Mouse (Mus musculus) cerebellum, postnatal 10 days (tissue): Measurements from ENCODE around the gene Hist1h2ad.
"Not testable (repeated sequence)": the region's sequence is repeated elsewhere in the genome, so short reads cannot be mapped to it uniquely, and the experiment has no call there.

Source experiments
- DNase-seq, 2 experiments: peaks; one replicate each; pipeline ENCODE4 v3.0.0; 2021; ENCODE audit warnings: mixed read lengths in 2 of 2

Gene Hist1h2ad

DNA sequence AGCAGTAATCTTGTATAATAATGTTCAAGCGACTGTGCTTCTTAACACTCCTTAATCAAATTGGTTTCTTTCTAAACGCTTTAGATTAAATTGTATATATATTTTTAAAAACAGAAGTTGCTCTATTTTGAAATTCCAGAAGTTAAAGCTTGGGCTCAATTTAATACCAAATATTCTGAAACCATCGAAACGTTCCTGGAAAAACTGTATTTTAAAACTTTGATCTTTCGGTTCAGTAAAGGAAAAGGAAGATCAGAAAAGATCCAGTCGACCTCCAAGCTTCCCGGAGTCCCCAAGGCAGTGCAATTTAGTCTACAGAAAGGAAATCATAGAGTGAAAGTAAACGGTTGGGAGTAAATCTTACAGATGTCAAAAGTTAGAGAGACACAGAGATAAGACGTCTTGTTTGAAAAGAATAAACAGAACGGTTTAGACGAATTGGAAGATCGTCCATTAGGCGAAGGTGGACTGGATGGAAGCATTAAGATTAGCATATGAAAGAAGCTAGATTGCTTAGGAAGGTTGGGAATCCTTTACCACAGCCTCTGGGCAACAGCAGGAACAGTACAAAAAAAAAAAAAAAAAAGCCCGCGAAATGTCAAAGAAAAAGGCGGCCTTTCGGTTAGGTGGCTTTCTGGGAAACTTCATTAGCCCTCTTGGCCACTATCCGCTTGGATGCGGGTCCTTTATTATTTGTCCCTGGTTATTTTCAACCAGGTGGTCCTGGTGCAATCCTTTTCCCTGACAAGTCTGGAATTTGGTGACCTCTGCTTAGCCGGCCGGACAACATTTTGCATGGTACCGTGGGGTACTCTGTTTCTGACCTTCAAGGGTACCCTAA lies 12.1 kb downstream of the Hist1h2ad start:
- peak in 1 of 2 experiments; percentile 23 for DNase-seq

DNA sequence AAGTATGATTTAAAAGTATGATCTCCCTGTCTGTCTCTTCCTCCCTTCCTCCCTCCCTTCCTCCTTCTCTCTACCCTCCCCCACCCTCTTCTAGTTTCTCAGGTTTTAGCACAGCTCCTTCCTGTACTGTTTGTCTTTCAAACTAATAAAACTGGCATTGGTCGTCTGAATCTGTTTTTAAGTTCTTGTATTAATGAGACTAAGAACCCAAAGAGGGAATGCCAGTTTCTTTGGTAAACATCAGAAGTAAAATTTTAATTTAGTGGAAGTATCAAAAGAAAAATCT lies 12.7 kb downstream of the Hist1h2ad start:
- no peak for DNase-seq

DNA sequence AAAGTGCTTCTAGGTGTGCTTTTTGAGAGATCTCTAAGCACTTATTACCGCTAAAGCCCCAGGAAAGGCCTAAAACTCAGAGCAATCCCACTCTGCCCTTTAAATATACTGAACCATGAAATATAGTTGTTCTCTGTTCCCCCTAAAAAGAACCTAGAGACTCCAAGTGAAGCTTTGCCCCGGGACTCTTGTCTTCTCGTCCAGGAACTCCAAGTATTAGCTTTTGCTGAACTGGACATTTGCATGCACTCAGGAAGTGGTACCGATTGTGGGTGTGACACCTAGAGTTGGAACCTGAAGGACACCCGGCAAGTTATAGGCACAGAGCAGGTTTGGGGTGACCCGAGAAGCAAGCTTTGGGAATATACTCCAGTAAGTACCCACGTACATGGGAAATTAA lies 17.0 kb downstream of the Hist1h2ad start:
- DNase-seq = no peak

DNA sequence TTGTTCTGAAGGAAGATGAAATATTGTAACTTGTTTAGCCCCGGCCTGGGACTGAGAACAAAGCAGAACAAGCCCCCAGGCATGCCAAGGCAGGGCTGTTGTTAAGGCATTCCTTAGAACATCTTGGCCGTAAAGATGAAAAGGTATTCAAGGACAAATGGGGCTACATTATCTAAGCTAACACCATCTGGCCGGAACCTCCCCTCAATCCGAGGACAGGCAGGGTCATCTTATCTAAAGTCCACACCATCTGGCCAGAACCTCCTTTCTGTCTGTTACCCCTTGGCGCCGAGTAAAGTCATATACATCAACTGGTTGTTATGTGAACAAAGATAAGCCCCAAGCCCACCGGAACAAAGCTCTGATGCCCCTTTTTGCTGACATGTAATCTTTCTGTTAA lies 17.7 kb downstream of the Hist1h2ad start:
- DNase-seq = not testable (repeated sequence)

DNA sequence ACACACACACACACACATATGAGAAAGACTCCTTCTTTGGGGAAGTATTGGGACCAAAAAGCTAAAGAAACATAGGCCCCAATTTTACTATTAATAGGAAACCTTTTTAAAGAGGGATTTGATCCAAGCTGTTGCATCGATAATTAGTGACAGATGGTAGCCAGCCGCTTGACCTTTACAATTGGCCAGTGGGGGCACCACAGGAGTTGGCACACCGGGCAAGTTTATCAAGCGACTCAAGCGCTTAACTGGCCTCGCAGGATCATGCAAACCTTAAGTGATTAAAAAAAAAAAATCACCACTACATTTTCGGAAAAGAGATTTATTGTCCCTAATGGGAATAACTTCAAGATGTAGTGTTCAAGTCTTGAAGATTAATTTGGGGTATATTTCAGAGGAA lies 18.4 kb downstream of the Hist1h2ad start:
- peak; percentile 80 to 84 for DNase-seq

DNA sequence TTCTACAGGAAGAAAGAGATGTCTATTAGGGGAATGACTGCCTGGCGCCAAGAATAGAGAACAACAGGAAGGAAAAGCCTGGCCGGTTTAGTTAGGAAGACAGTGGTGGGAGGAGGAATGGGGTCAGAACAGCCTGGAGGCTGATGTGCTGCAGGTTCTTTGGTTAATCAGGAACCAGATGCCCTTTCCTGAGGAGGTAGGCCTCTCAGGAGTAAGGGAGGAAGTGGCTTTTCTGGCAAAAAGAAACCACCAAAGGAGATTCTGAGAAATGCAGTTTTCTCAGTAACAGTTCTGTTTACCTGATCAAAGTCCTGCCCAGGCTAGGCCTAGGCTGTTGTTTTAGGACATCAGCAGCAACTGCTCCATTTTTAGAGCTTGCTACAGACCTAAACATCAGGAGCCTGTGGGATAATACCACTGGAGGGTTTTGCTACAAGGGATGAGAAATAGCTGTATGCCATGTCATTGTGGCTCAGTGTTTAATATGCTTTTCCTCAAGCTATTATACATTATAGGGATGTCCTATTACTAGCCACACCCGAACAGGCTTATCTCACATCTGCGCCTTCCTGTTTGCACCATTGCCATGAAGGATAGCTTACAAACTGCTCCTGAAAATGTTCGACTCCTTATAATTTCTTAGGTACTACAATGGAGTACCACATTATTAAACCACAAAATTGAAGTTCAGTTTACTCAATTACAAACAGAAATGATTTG lies 19.0 kb downstream of the Hist1h2ad start:
- DNase-seq = no peak

DNA sequence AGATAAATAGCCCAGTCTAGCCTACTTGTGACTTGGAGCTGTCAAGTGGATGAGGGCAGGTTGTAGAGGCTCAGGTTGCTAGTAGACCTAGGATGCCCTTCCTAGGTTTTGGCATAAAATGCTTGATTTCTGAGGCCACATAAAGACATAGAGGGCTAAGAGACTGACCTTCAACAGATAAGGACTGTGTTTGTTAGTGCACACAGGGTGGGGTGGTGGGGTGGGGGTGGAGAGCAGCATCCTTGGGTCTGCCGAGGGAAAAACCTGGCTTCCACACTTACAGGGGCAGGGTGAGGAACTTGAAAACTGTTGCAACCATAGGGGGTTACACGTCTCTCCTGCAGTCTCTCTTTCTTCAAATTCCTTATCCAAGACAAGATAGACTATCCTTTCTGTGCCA lies 21.0 kb downstream of the Hist1h2ad start:
- no peak for DNase-seq

DNA sequence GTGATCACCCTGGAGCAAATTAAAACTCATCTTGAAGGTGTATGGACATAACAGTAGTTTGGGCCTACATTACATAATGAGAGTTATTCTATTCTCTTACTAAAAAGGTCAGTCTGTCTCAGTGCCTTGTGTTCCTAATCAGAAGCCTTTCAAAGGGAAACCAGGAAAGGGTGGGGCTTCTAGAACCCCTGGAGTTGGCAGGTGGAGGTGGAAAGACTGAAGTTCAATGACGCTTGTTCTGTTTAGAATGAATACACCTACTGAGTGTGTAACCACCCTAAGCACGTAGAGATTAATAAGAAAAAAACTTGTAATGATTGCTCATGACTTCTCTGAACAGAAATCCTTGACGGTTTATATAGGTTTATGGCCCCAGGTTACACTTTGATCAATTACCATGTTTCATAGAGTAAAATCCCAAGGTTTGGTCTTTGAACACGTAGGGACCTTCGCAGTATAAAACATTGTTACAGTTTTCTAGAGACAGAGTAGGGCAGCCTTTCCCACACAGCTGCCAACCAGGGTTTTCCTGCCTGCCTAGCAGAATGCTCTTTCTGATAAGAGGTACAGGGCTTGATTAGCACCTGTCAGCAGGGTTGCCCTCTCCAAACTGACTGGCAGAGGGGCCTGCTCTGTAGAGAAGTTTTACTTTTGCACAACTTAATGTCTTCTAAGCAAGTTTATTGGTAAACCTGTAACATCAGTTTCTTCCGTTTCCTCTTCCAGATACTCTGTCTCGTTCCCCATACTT lies 21.6 kb downstream of the Hist1h2ad start:
- no peak for DNase-seq

DNA sequence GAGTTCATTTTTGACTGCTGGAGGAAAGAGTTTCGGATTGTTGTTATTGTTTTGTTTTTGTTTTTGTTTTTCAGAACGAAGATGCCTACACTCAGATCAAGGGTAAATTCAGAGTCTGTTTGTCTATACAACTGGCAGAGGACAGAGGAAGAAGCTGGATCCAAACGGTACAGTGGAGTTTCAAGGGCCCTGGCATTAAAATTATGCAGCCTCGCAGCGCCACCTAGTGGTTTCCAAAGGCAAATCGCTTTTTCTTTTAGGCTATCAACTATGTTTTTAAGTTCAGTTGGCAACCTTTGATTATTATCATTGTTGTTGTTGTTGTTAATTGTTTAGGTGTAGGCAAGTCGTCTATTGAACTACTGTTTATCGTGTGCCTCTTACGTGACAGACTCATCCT lies 23.8 kb downstream of the Hist1h2ad start:
- peak; percentile 86 to 88 for DNase-seq

DNA sequence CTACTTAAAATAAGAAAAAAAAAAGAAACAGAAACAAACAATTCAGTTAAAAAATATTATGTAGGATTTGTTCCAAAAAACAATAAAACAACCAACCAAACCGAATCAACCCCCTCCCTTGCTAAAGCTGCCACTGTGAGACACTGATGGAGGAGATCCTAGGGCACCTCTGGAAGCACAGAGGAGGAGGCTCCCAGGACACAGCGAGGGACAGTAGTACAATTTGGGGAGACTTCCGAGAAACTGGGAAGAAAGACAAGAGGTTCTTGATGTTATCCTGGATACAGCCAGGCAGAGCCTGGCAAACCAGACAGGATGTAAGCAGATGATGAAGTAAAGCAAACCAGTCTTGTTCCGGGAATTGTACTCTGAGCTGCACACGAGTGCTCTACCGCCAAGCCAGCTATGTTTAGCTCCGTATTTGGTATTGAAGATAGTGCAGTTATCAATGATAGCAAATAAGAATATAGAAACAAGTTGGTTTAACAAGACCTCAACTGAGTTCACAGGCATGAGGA lies 29.1 kb downstream of the Hist1h2ad start:
- no peak for DNase-seq

DNA sequence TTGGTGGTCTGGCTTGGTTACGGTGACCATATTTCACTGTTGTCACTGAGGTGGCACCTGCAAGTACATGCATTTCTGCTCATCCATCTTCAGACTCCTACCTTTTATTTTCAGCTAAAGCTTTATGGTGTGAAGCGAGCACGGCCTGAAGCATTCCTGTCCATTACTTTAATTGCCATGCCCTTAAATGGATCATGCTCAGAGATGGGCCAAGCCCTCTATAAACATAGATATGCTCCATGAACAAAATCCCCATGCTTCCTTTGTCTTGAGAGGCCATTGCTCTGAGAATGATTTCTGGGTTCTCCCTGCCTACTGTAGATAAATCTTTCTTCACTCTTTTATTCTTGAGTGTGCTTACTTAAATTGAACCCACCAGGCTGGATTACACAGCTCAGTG lies 30.3 kb downstream of the Hist1h2ad start:
- DNase-seq = no peak

DNA sequence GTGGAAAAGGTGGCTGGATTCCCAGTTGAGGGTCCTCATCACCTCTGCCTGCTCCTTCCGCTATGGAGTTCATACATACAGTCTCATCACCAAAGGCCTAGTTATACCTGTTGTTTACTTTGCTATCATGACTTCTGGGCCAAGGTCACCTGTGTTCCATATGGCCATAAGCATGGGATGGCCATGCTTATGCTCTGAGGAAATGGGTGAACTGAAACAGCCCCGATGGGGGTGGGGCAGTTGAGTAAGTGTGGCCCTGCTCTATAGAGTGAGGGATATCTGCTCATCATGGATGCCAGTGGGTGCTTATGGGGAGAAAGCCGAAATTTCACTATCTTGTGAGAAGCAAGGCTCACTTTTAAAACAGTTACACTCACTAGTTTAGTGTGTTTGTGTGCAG lies 30.9 kb downstream of the Hist1h2ad start:
- no peak for DNase-seq

DNA sequence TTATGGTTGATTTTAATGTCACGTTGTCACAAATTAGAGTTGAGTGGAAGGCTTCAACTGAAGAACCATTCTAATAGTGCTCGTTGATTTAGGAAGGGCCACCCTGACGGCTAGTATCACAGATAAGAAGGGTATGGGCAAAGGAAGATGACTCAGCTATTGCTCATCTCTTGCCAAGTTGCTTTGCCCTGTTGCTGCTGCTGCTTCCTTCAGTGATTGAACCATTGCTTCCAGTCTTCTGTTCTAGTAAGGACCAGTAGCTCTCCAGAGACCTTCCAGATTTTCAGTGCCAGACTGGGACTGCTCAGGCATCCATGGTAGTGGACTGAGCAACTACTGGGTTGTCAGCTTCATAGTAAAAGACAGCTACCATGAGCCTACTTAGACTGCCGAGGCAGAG lies 35.0 kb downstream of the Hist1h2ad start:
- no peak for DNase-seq

DNA sequence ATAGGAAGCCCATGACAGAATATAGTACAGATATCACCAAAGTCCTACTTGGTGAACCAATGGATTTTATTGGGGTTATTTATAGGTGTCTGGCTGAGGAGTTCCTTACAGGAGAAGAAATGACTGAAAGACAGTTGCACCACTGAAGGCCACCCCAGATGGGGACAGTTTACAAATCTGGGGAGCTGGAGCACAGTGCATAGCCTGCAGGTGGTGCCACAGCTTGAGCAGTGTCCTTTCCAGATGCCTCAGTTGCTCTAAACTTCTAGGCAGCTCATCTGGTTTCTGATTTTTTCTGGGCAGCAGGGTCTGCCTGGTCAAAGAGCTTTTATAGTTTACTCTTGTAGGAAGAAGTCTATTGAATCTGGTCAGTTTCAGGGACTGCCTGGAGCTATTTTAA lies 35.7 kb downstream of the Hist1h2ad start:
- DNase-seq = no peak

DNA sequence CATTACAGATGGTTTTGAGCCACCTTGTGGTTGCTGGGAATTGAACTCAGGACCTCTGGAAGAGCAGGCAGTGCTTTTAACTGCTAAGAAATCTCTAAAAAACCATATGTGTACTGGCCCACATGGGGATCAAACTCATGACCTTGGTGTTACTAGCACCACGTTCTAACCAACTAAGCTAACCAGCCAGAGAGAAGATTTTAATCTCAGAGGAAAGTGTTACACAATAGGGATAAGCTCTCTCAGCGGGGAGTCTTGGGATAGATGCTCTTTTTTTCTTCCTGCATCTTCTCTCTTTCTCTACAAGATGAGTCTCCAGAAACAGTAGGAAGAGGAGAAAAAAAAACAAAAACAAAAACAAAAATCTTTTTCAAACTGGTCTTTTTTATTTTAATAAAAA lies 36.2 kb downstream of the Hist1h2ad start:
- no peak for DNase-seq

DNA sequence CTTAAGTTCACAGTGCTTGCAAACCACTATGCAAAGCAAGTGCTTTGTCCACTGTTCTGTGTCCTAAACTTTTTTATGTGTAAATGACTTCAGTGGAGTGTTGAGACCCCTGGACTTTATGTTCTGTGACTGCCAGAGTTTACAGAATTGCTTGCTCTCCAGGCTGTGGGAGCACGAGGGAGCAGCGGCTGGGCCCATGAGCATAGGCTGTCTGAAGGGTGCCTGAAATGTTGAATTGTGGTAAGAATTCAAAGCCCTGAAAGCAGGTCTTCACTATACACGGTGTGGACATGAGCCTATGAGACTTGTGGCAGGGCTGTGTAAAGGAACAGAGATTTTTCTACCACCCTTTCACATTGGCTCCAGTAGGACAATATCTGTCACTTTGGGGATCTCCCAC lies 37.5 kb downstream of the Hist1h2ad start:
- DNase-seq = no peak

DNA sequence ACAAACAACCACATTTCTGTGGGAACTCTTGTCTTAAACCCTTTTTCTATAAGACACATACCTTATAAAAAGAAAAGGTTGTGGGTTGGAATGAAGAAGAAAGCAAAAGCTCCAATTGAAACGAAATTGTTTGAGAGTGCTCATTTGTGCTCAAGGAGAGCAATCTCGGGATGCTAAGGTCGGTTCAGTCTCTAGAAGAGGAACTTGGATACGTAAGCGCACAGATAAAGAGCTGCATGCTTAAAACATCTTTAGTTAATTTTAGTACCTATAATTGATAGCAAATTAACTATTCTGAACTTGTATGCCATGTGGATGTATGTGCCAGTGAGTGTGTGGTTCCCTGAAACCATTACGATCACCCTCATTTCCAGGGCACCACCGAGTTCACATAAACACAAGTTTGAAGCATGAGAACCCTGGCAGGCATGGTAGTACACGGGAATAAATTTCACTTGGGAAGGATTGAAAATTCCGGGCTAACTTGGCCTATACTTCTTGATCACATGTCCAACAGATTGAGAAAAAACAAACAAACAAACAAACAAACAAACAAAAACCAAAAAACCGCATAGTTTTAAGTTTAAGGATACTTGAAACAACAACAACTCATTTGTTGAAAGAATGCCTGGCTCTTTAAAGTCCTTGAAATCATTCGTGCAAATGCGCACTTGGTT lies 46.0 kb downstream of the Hist1h2ad start:
- DNase-seq = peak in 1 of 2 experiments; percentile 5

DNA sequence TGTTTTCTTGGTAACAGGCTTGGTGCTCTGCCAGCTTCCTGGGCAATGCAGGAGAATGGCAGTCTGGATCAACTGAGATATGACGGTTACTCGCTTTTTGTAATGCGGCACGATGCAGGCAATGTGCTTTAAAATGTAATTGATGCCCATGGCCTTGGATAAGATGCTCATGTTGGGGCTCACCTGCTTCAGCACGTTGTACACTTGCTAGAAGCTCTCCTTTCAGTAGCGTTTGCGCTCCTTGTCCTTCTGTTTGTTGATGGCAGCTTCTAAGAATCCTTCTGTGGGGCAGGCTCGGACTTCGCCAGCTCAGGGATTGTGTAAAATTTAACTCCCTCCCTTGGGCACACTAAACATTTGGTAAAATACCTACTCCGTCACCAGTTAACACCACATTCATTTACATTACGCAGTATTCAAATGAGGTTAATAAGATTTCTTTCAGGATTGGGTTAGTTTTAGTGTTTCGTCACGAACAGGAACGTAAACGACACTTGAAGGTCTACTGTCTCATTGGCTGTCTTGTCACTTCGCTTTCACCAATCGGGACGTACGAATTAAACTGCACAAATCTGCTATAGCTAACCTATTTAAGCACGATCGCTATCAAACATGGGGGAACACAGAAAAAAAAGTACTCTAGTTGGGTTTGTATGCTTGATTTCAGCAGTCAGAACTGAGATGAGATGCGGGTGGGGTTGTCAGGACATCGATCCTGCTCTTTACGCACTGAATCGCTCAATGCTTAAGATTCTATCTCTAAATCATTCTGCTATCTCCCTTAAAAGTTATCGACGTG lies 46.8 kb downstream of the Hist1h2ad start, which contains the start of gene Hist1h2be:
Hist1h2be (minus strand) TSS at position 392 of the 799 bp plus-strand sequence.
- peak; percentile 80 to 88 for DNase-seq

DNA sequence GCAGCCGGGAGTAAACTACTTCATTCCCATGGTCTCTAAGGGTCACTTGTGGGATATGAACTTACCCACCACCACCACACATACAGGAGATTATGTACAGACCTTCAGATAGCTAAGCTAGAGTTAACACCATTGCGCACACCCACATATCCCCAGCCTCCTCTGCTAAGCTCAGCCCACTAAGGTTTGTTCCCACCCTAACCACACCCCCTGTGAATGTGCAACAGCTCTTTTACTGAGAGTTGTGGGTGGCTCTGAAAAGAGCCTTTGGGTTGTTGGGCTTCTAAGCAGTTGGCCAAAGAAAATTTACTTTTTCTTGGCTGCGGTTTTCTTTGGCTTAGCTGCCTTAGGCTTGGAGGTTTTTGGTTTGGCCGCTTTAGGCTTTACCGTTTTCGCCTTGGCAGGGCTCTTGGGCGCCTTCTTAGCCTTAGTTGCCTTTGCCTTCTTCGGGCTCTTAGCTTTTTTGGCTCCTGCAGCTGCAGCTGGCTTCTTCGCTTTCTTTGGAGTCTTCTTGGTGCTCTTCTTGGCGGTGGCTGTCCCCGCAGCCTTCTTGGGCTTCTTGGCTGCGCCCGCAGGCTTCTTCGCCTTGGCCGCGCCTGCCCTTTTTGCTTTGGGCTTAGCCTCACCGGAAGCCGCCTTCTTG lies 47.5 kb downstream of the Hist1h2ad start:
- peak; percentile 64 to 76 for DNase-seq

DNA sequence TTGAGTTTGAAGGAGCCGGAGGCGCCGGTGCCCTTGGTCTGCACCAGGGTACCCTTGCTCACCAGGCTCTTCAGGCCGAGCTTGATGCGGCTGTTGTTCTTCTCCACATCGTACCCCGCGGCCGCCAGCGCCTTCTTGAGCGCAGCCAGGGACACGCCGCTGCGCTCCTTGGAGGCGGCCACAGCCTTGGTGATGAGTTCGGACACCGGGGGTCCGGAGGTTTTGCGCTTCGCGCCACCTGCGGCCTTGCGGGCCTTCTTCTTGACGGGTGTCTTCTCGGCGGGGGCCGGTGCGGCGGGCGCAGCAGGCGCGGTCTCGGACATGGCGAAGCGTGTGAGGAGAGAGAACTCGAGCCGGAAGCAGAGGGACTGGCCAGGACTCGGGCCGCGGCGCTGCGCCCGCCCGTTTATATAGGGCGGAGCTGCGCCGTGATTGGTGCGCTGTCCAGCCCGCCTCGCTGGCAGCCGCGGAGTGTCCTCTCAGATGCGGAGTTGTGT lies 48.0 kb downstream of the Hist1h2ad start, which contains the start of gene Hist1h1e:
Hist1h1e (minus strand) TSS at position 384 of the 497 bp plus-strand sequence.
- peak; percentile 95 to 96 for DNase-seq

DNA sequence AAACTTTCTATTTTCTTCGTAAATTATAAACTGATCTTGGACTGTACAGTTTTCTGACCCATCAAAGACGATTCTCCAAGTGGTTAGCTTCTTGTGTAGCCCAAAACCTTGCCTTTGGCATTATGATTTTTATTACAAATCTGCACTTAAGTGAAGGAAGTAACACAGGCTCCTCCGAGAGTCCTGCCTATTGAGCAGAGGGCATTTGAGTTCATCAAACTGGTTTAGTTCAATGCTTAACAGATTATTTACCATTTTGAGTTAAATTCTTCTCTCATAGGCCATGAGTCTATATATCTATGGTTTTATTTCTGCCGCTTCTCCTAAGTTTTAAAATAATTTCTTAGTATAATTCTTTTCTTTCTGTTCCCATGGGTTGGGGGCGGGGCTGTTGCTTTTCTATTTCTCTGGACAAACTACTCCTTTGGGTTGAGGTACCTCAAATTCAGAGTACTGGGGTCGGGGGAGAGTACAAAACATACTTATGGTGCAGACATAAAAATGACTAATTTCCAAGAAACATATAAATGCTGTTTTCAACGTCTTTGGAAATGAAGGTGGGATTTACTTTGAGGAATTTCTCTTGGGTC lies 48.8 kb downstream of the Hist1h2ad start:
- DNase-seq = peak; percentile 47 to 63
